Mouse (Mus musculus) naive thymus-derived CD4-positive, alpha-beta T cell, adult 5 months (primary cell): ENCODE data around the gene Hs3st1. TPM values are rescaled to one million over a fixed set of nuclear protein-coding genes. Genes with fewer than 3 reads are reported as not detected.

Source experiments
- polyA plus RNA-seq: library from polyadenylated mRNA; unstranded; fragments of 100-300 nt; shearing (Covaris generic); gene quantifications from one replicate; pipeline ENCODE4 v1.2.1, GENCODE M21; 2017

The Hs3st1 gene
- polyA plus RNA-seq, result not detected

GRCm38 (mm10) chr5:39755375-39755774 is at the start of gene Hs3st1:
Hs3st1 (minus strand) TSS chr5:39755475.

